Mouse (Mus musculus): Measurements from ENCODE around the gene Olfr510. TPM values are rescaled to one million over a fixed set of nuclear protein-coding genes. Genes with fewer than 3 reads are reported as not detected.

Olfr510 gene
- polyA plus RNA-seq, 1 experiment from 2014 or later, result not detected

DNA sequence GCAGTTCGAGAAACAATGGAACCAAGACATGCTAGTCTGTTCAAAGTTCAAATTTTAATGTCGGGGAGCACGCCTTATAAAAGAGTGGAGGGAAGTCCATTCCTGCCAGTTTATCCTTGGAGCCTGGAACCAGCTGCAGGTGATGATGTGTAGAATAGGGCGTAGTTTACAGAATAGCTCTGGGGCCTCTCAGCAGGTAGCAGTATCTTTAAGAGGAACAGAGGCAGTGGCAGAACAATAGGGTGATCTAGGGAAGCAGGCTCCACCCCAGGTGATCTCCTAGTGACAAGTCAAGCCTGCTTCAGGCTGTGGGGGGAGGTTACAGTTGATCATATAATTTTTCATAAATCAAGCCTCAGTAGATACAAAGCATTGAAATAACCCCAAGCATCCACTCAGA, 12.7 kb downstream of the Olfr510 start:
- 74% methylated on average over 4 of the region's 4 CpGs for WGBS
- Histone ChIP-seq H3K27ac (ENCODE audit: low read length) (no peak overlapping the region), H3K4me1 (ENCODE audit: insufficient read depth, low read depth, low read length) (no peaks in the 10 kb centered on the region), H3K9me3 (ENCODE audit: low read length) (no peaks in the 10 kb centered on the region; the same call in 1 of the 2 replicates), H3K9ac (replicated peaks; ENCODE audit: low read depth) (no peak overlapping the region), H3K27me3 (replicated peaks; ENCODE audit: insufficient read depth, low read length) (no peaks in the 10 kb centered on the region), H3K4me2 (replicated peaks; ENCODE audit: low read depth, low read length) (no peak overlapping the region), H3K36me3 (ENCODE audit: insufficient read depth, low read length) (no peaks in the 10 kb centered on the region), H3K4me3 (ENCODE audit: low read depth, low read length) (no peak overlapping the region)
- ATAC-seq (no peak), DNase-seq (ENCODE audit: low spot score) (no peak)
- no peak for TF ChIP-seq EP300 (IDR thresholded peaks at IDR 0.05)
- TF ChIP-seq CTCF (IDR thresholded peaks at IDR 0.05), result no peak

DNA sequence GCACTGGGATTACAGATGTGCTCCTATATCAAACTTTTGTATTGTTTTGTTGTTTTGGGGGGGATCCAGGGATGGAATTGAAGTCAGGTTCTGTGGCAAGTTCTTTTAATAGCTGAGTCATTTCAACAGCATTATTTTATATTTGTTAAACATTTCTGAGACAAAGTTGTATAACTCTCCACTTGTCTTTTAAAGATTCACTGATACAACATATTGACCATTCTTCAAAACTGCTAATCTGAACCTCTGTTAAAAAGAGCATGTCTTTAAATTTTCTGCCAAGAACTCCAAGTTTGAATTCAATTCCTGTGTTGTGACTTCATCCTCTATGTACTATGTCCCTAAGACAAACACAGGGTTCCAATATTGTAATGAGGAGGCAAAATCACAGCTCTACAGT, 46.8 kb downstream of the Olfr510 start, which contains the start of gene Olfr512:
Gene Olfr512 (plus strand): TSS at position 301 of the 400 bp plus-strand sequence.
- no peaks in the 10 kb centered on the region for H3K36me3 ChIP-seq (ENCODE audit: insufficient read depth, low read length)
- ATAC-seq (no peak), DNase-seq (ENCODE audit: low spot score) (no peak)
- no peaks in the 10 kb centered on the region for H3K9me3 ChIP-seq (ENCODE audit: low read length)
- no peaks in the 10 kb centered on the region for H3K27me3 ChIP-seq (replicated peaks; ENCODE audit: insufficient read depth, low read length)
- no peak within 1 kb of the TSS for H3K4me3 ChIP-seq (ENCODE audit: low read depth, low read length)
- TF ChIP-seq CTCF (IDR thresholded peaks at IDR 0.05) (no peak), EP300 (IDR thresholded peaks at IDR 0.05) (no peak)
- no peak within 1 kb of the TSS for H3K9ac ChIP-seq (replicated peaks; ENCODE audit: low read depth)
- H3K4me2 ChIP-seq (replicated peaks; ENCODE audit: low read depth, low read length), result no peak within 1 kb of the TSS
- no peaks in the 10 kb centered on the region for H3K4me1 ChIP-seq (ENCODE audit: insufficient read depth, low read depth, low read length)
- H3K27ac ChIP-seq (ENCODE audit: low read length), result no peak within 1 kb of the TSS

Other genes with a start within 250 kb of the Olfr510 start
- gene Olfr497, start 246.0 kb upstream of the Olfr510 start, polyA plus RNA-seq (2015; fragmentation: Nextera tagmentation; extraction: Ambion mirVana), result not detected in 2 replicates
- gene Olfr498, start 201.1 kb upstream of the Olfr510 start, polyA plus RNA-seq (2015; fragmentation: Nextera tagmentation; extraction: Ambion mirVana), result not detected in 2 replicates
- gene Olfr502, start 141.4 kb upstream of the Olfr510 start, polyA plus RNA-seq (2015; fragmentation: Nextera tagmentation; extraction: Ambion mirVana), result not detected in 2 replicates
- not detected in 2 replicates for gene Olfr503, start 121.9 kb upstream of the Olfr510 start, polyA plus RNA-seq (2015; fragmentation: Nextera tagmentation; extraction: Ambion mirVana)
- not detected in 2 replicates for gene Olfr504, start 100.6 kb upstream of the Olfr510 start, polyA plus RNA-seq (2015; fragmentation: Nextera tagmentation; extraction: Ambion mirVana)
- gene Olfr506, start 55.6 kb upstream of the Olfr510 start, polyA plus RNA-seq (2015; fragmentation: Nextera tagmentation; extraction: Ambion mirVana), result not detected in 2 replicates
- not detected in 2 replicates for gene Olfr507, start 44.6 kb upstream of the Olfr510 start, polyA plus RNA-seq (2015; fragmentation: Nextera tagmentation; extraction: Ambion mirVana)
- gene Olfr508, start 36.4 kb upstream of the Olfr510 start, polyA plus RNA-seq (2015; fragmentation: Nextera tagmentation; extraction: Ambion mirVana), result not detected in 2 replicates
- gene Olfr509, start 14.5 kb upstream of the Olfr510 start, polyA plus RNA-seq (2015; fragmentation: Nextera tagmentation; extraction: Ambion mirVana), result not detected in 2 replicates
- gene Olfr512, start 46.9 kb downstream of the Olfr510 start, polyA plus RNA-seq (2015; fragmentation: Nextera tagmentation; extraction: Ambion mirVana), result not detected in 2 replicates
- gene Olfr513, start 84.6 kb downstream of the Olfr510 start, polyA plus RNA-seq (2015; fragmentation: Nextera tagmentation; extraction: Ambion mirVana), result not detected in 2 replicates
- not detected in 2 replicates for gene Olfr514, start 159.6 kb downstream of the Olfr510 start, polyA plus RNA-seq (2015; fragmentation: Nextera tagmentation; extraction: Ambion mirVana)
- not detected in 2 replicates for gene Olfr516, start 184.1 kb downstream of the Olfr510 start, polyA plus RNA-seq (2015; fragmentation: Nextera tagmentation; extraction: Ambion mirVana)
- gene Olfr517, start 206.0 kb downstream of the Olfr510 start, polyA plus RNA-seq (2015; fragmentation: Nextera tagmentation; extraction: Ambion mirVana), result not detected in 2 replicates
- gene Olfr518, start 218.6 kb downstream of the Olfr510 start, polyA plus RNA-seq (2015; fragmentation: Nextera tagmentation; extraction: Ambion mirVana), result not detected in 2 replicates
- not detected in 2 replicates for gene Olfr519, start 228.0 kb downstream of the Olfr510 start, polyA plus RNA-seq (2015; fragmentation: Nextera tagmentation; extraction: Ambion mirVana)

Measured in lung, postnatal 0 days (tissue).